Mouse (Mus musculus) cerebellum, adult 18-20 months (tissue): Measurements from ENCODE around the gene Arpp21.

Experiments
- DNase-seq, 2 experiments: peaks; one replicate each; pipeline ENCODE4 v3.0.0; 2021

Gene Arpp21

GRCm38 (mm10) chr9:112177569-112177968 is 58.2 kb downstream of the Arpp21 start:
- DNase-seq: peak in 1 of 2 experiments; percentile 30

GRCm38 (mm10) chr9:112176317-112176716 is 59.4 kb downstream of the Arpp21 start:
- no peak for DNase-seq

GRCm38 (mm10) chr9:112174407-112175357 is 61.1 kb downstream of the Arpp21 start:
- DNase-seq: peak in 1 of 2 experiments; percentile 61

- DNase-seq: no peak
Observed at GRCm38 (mm10) chr9:112173778-112174177, 62.0 kb downstream of the Arpp21 start.

GRCm38 (mm10) chr9:112164677-112165076 is 71.1 kb downstream of the Arpp21 start:
- DNase-seq: no peak

- DNase-seq: no peak
Observed at GRCm38 (mm10) chr9:112160981-112161380, 74.8 kb downstream of the Arpp21 start.

GRCm38 (mm10) chr9:112153972-112154371 is 81.8 kb downstream of the Arpp21 start:
- no peak for DNase-seq

GRCm38 (mm10) chr9:112152762-112153161 is 83.0 kb downstream of the Arpp21 start:
- DNase-seq: no peak

- DNase-seq: no peak
Observed at GRCm38 (mm10) chr9:112151177-112151576, 84.6 kb downstream of the Arpp21 start.

GRCm38 (mm10) chr9:112140658-112141057 is 95.1 kb downstream of the Arpp21 start:
- DNase-seq: no peak

- no peak for DNase-seq
Observed at GRCm38 (mm10) chr9:112137820-112138219, 97.9 kb downstream of the Arpp21 start.

GRCm38 (mm10) chr9:112130812-112131211 is 104.9 kb downstream of the Arpp21 start:
- DNase-seq: peak; percentile 31 to 43

GRCm38 (mm10) chr9:112124667-112125066 is 111.1 kb downstream of the Arpp21 start:
- DNase-seq: peak; percentile 34 to 37

GRCm38 (mm10) chr9:112124184-112124583 is 111.6 kb downstream of the Arpp21 start:
- no peak for DNase-seq

GRCm38 (mm10) chr9:112123421-112123828 is 112.3 kb downstream of the Arpp21 start:
- no peak for DNase-seq

- DNase-seq: peak; percentile 32 to 36
Observed at GRCm38 (mm10) chr9:112119535-112119934, 116.2 kb downstream of the Arpp21 start.

GRCm38 (mm10) chr9:112119106-112119433 is 116.7 kb downstream of the Arpp21 start:
- no peak for DNase-seq

- DNase-seq: peak; percentile 79 to 84
Observed at GRCm38 (mm10) chr9:112118411-112119105, 117.2 kb downstream of the Arpp21 start.

- DNase-seq: no peak
Observed at GRCm38 (mm10) chr9:112117632-112118410, 117.9 kb downstream of the Arpp21 start.

- no peak for DNase-seq
Observed at GRCm38 (mm10) chr9:112111610-112112009, 124.1 kb downstream of the Arpp21 start.

GRCm38 (mm10) chr9:112102852-112103192 is 132.9 kb downstream of the Arpp21 start:
- DNase-seq: no peak

GRCm38 (mm10) chr9:112102155-112102851 is 133.4 kb downstream of the Arpp21 start:
- DNase-seq: peak; percentile 75 to 83
